Mouse (Mus musculus) spleen, adult 2 months (tissue): Measurements from ENCODE around the gene Misp.

Experiments used
- CTCF ChIP-seq: fragments of 200-500 bp; IDR thresholded peaks from 2 replicates; pipeline ENCODE4 v1.5.1; 2011; ENCODE audit warnings: mild to moderate bottlenecking, inconsistent platforms; ENCODE audit not compliant: insufficient read depth, insufficient read length, insufficient replicate concordance; ENCODE audit errors: extremely low read depth
- POLR2A ChIP-seq: fragments of 200-500 bp; IDR thresholded peaks from 2 replicates; pipeline ENCODE4 v1.6.1; 2011; ENCODE audit warnings: low read depth, low read length, inconsistent platforms

DNA sequence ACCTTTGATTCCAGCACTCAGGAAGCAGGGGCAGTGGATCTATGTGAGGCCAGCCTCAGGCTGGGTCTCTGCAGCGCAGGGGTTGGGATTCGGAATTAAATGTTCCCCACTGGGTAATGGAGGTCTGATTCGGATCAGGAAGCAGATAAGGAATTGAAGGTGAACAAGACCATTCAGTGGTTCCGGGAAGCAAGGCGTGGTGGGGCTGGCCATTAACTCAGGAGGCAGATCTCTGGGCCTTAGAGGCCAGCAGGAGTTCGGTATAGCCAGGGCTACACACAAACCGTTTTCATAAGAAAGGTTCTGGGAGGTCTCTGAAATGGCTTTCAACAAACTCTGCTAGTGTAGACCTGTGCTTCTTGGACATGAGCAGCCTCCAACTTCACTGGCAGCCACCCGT lies 32.0 kb downstream of the Misp start:
- TF ChIP-seq POLR2A (no peak), CTCF (no peak)
